Mouse (Mus musculus): ENCODE data around the gene Dusp3. TPM values are rescaled to one million over a fixed set of nuclear protein-coding genes. Genes with fewer than 3 reads are reported as not detected.

Gene Dusp3
- total and polyA plus RNA-seq, 2 experiments = 15.8 to 38.7 TPM

- H3K27ac ChIP-seq (replicated peaks; ENCODE audit: insufficient read depth, low read depth, low read length) = no peak overlapping the region
- no peaks in the 10 kb centered on the region for H3K36me3 ChIP-seq (ENCODE audit: control insufficient read depth, insufficient read depth, low read length)
- no peak for DNase-seq (ENCODE audit: extremely low read depth, low read depth, low spot score)
- H3K9ac ChIP-seq (ENCODE audit: low read depth, low read length) = no peak overlapping the region
- no peaks in the 10 kb centered on the region for H3K79me2 ChIP-seq (ENCODE audit: control insufficient read depth, insufficient read depth, low read length)
- no peak overlapping the region for H3K4me3 ChIP-seq (ENCODE audit: insufficient read depth, low read depth, low read length)
- 62% methylated on average over 4 of the region's 4 CpGs for WGBS
- H3K4me1 ChIP-seq (ENCODE audit: control insufficient read depth, insufficient read depth, low read length) = no peaks in the 10 kb centered on the region
- no peaks in the 10 kb centered on the region for H3K27me3 ChIP-seq (ENCODE audit: control insufficient read depth, insufficient read depth, low read length)
- no peak for TF ChIP-seq POLR2A (IDR thresholded peaks at IDR 0.05; ENCODE audit: extremely low read depth, insufficient read depth, low read length)
Measured at GRCm38 (mm10) chr11:101999466-101999865, 12.7 kb upstream of the Dusp3 start.

- Histone ChIP-seq H3K79me2 (ENCODE audit: control insufficient read depth, insufficient read depth, low read length) (no peaks in the 10 kb centered on the region), H3K27me3 (ENCODE audit: control insufficient read depth, insufficient read depth, low read length) (no peaks in the 10 kb centered on the region), H3K27ac (replicated peaks; ENCODE audit: insufficient read depth, low read depth, low read length) (no peak overlapping the region), H3K9ac (ENCODE audit: low read depth, low read length) (no peak overlapping the region), H3K36me3 (ENCODE audit: control insufficient read depth, insufficient read depth, low read length) (no peaks in the 10 kb centered on the region), H3K4me1 (ENCODE audit: control insufficient read depth, insufficient read depth, low read length) (no peaks in the 10 kb centered on the region), H3K4me3 (ENCODE audit: insufficient read depth, low read depth, low read length) (no peak overlapping the region)
- DNase-seq (ENCODE audit: extremely low read depth, low read depth, low spot score) = no peak
- 51% methylated on average over 5 of the region's 5 CpGs for WGBS
- TF ChIP-seq POLR2A (IDR thresholded peaks at IDR 0.05; ENCODE audit: extremely low read depth, insufficient read depth, low read length) (no peak), CTCF (IDR thresholded peaks at IDR 0.05; ENCODE audit: low read depth, low read length) (no peak)
Measured at GRCm38 (mm10) chr11:101998258-101998657, 11.4 kb upstream of the Dusp3 start.

- H3K9ac ChIP-seq (ENCODE audit: low read depth, low read length) = no peak overlapping the region
- WGBS = 94% methylated on average over 7 of the region's 7 CpGs
- no peak overlapping the region for H3K4me3 ChIP-seq (ENCODE audit: insufficient read depth, low read depth, low read length)
- no peak for TF ChIP-seq POLR2A (IDR thresholded peaks at IDR 0.05; ENCODE audit: extremely low read depth, insufficient read depth, low read length)
- no peak for TF ChIP-seq CTCF (IDR thresholded peaks at IDR 0.05; ENCODE audit: low read depth, low read length)
- H3K27me3 ChIP-seq (ENCODE audit: control insufficient read depth, insufficient read depth, low read length) = no peaks in the 10 kb centered on the region
- no peak for DNase-seq (ENCODE audit: extremely low read depth, low read depth, low spot score)
- no peaks in the 10 kb centered on the region for H3K36me3 ChIP-seq (ENCODE audit: control insufficient read depth, insufficient read depth, low read length)
- H3K79me2 ChIP-seq (ENCODE audit: control insufficient read depth, insufficient read depth, low read length) = no peaks in the 10 kb centered on the region
- no peak overlapping the region for H3K27ac ChIP-seq (replicated peaks; ENCODE audit: insufficient read depth, low read depth, low read length)
- H3K4me1 ChIP-seq (ENCODE audit: control insufficient read depth, insufficient read depth, low read length) = no peaks in the 10 kb centered on the region
Measured at GRCm38 (mm10) chr11:101995938-101996337, 9.1 kb upstream of the Dusp3 start.

GRCm38 (mm10) chr11:101994100-101994499, 7.3 kb upstream of the Dusp3 start:
- DNase-seq (ENCODE audit: extremely low read depth, low read depth, low spot score) = no peak
- Histone ChIP-seq H3K36me3 (ENCODE audit: control insufficient read depth, insufficient read depth, low read length) (no peaks in the 10 kb centered on the region), H3K9ac (ENCODE audit: low read depth, low read length) (no peak overlapping the region), H3K27me3 (ENCODE audit: control insufficient read depth, insufficient read depth, low read length) (no peaks in the 10 kb centered on the region), H3K4me1 (ENCODE audit: control insufficient read depth, insufficient read depth, low read length) (no peaks in the 10 kb centered on the region), H3K27ac (replicated peaks; ENCODE audit: insufficient read depth, low read depth, low read length) (no peak overlapping the region), H3K4me3 (ENCODE audit: insufficient read depth, low read depth, low read length) (no peak overlapping the region), H3K79me2 (ENCODE audit: control insufficient read depth, insufficient read depth, low read length) (no peaks in the 10 kb centered on the region)
- 72% methylated on average over 8 of the region's 8 CpGs for WGBS
- TF ChIP-seq CTCF (IDR thresholded peaks at IDR 0.05; ENCODE audit: low read depth, low read length) (no peak), POLR2A (IDR thresholded peaks at IDR 0.05; ENCODE audit: extremely low read depth, insufficient read depth, low read length) (no peak)

- H3K4me1 ChIP-seq (ENCODE audit: control insufficient read depth, insufficient read depth, low read length) = peaks cover 2% of the 10 kb centered on the region; the same call in 1 of the 2 replicates
- no peak overlapping the region for H3K9ac ChIP-seq (ENCODE audit: low read depth, low read length)
- H3K4me3 ChIP-seq (ENCODE audit: insufficient read depth, low read depth, low read length) = no peak overlapping the region
- DNase-seq (ENCODE audit: extremely low read depth, low read depth, low spot score) = no peak
- no peaks in the 10 kb centered on the region for H3K79me2 ChIP-seq (ENCODE audit: control insufficient read depth, insufficient read depth, low read length)
- WGBS = 94% methylated on average over 7 of the region's 7 CpGs
- H3K36me3 ChIP-seq (ENCODE audit: control insufficient read depth, insufficient read depth, low read length) = no peaks in the 10 kb centered on the region
- no peak for TF ChIP-seq POLR2A (IDR thresholded peaks at IDR 0.05; ENCODE audit: extremely low read depth, insufficient read depth, low read length)
- TF ChIP-seq CTCF (IDR thresholded peaks at IDR 0.05; ENCODE audit: low read depth, low read length) = no peak
- no peak overlapping the region for H3K27ac ChIP-seq (replicated peaks; ENCODE audit: insufficient read depth, low read depth, low read length)
- H3K27me3 ChIP-seq (ENCODE audit: control insufficient read depth, insufficient read depth, low read length) = no peaks in the 10 kb centered on the region
Measured at GRCm38 (mm10) chr11:101992411-101992810, 5.6 kb upstream of the Dusp3 start.

- TF ChIP-seq CTCF (IDR thresholded peaks at IDR 0.05; ENCODE audit: low read depth, low read length) (no peak), POLR2A (IDR thresholded peaks at IDR 0.05; ENCODE audit: extremely low read depth, insufficient read depth, low read length) (no peak)
Measured at GRCm38 (mm10) chr11:101991813-101992212, 5.0 kb upstream of the Dusp3 start.

More at GRCm38 (mm10) chr11:101991813-101992212, 5.0 kb upstream of the Dusp3 start:
- Histone ChIP-seq H3K79me2 (ENCODE audit: control insufficient read depth, insufficient read depth, low read length) (no peaks in the 10 kb centered on the region), H3K36me3 (ENCODE audit: control insufficient read depth, insufficient read depth, low read length) (no peaks in the 10 kb centered on the region), H3K9ac (ENCODE audit: low read depth, low read length) (no peak overlapping the region), H3K27me3 (ENCODE audit: control insufficient read depth, insufficient read depth, low read length) (no peaks in the 10 kb centered on the region), H3K4me1 (ENCODE audit: control insufficient read depth, insufficient read depth, low read length) (peaks cover 4% of the 10 kb centered on the region; the same call in 1 of the 2 replicates), H3K27ac (replicated peaks; ENCODE audit: insufficient read depth, low read depth, low read length) (no peak overlapping the region), H3K4me3 (ENCODE audit: insufficient read depth, low read depth, low read length) (no peak overlapping the region)
- 70% methylated on average over 3 of the region's 3 CpGs for WGBS
- no peak for DNase-seq (ENCODE audit: extremely low read depth, low read depth, low spot score)

Measured in liver, adult 2 months (tissue).